Mouse (Mus musculus) embryonic facial prominence, embryonic 14.5 days (tissue): ENCODE measurements at regions not wholly inside any gene's neighbourhood (a gene's known extent, or its start where the extent isn't known, plus 50 kb on each side); places are given as distances from the start of the nearest gene placed in this dataset.

Experiments
- ATAC-seq: fragments of 200-750 bp; cut with Nextera tagmentation; 2 replicates; pipeline ENCODE4 v1.8.0; 2017; ENCODE audit warnings: low read depth, moderate number of reproducible peaks, moderate TSS enrichment
- DNase-seq: peaks from one replicate; pipeline ENCODE4 v3.0.0-alpha.2; 2015; ENCODE audit warnings: low spot score
- H3K27ac ChIP-seq: fragments of 300-500 bp; sonication (generic); replicated peaks from 2 replicates; pipeline ENCODE4 v1.5.1; 2014; ENCODE audit warnings: low read depth, mild to moderate bottlenecking, low read length, moderate library complexity
- H3K27me3 ChIP-seq: fragments of 300-500 bp; sonication (generic); replicated peaks from 2 replicates; pipeline ENCODE4 v1.6.1; 2014; ENCODE audit warnings: low read length; ENCODE audit not compliant: control insufficient read depth, insufficient read depth
- H3K36me3 ChIP-seq: fragments of 300-500 bp; sonication (generic); 2 replicates; pipeline ENCODE4 v1.6.1; 2014; ENCODE audit warnings: low read length, mixed read lengths; ENCODE audit not compliant: control insufficient read depth, insufficient read depth
- H3K4me1 ChIP-seq: fragments of 300-500 bp; sonication (generic); 2 replicates; pipeline ENCODE4 v1.6.1; 2014; ENCODE audit warnings: antibody characterized with exemption, low read length; ENCODE audit not compliant: control insufficient read depth, insufficient read depth
- H3K4me2 ChIP-seq: fragments of 300-500 bp; sonication (generic); 2 replicates; pipeline ENCODE4 v1.6.1; 2014; ENCODE audit warnings: low read depth, mild to moderate bottlenecking, low read length, moderate library complexity, mixed read lengths
- H3K4me3 ChIP-seq: fragments of 300-500 bp; sonication (generic); 2 replicates; pipeline ENCODE4 v1.5.1; 2014; ENCODE audit warnings: low read depth, mild to moderate bottlenecking, low read length
- H3K9ac ChIP-seq: fragments of 300-500 bp; sonication (generic); 2 replicates; pipeline ENCODE4 v1.6.1; 2014; ENCODE audit warnings: low read depth, mild to moderate bottlenecking, low read length, moderate library complexity, mixed read lengths
- H3K9me3 ChIP-seq: fragments of 300-500 bp; sonication (generic); 2 replicates; pipeline ENCODE4 v1.6.1; 2016; ENCODE audit warnings: low read length; ENCODE audit not compliant: control insufficient read depth
- WGBS: fragments of 180-500 bp; shearing (Covaris S2); extraction: QIAGEN DNeasy Blood & Tissue Kit; methylation state at CpG from one replicate; pipeline ENCODE4 v1.1.7; 2014; 5-methylcytosine and 5-hydroxymethylcytosine counted together

DNA sequence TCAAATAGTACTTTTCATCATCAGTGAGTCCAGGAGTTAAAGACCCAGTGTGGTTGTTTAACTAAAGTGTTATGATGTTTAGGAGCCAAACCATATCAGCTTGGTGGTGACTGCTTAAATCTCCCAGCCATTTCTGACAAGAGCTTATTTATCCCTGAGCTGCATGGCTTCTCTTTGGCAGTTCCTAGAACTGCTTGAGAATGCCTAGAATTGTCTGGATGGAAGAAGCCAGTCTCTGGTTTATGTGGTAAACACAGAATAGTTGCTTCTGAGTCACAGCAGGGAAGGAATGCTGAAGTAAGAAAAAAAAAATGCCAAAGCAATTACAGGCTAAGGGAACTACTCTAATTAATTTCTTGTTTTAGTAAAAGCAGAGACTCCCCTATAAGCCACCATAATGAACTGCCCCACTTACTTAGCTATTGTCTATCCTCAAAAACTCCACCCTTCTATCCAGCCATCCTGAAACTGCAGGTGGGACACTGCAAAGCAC is 390.5 kb downstream of the Fut8 start:
- no peaks in the 10 kb centered on the region for H3K27me3 ChIP-seq
- no peak overlapping the region for H3K9ac ChIP-seq
- no peak overlapping the region for H3K4me3 ChIP-seq
- no peaks in the 10 kb centered on the region for H3K36me3 ChIP-seq
- H3K4me2 ChIP-seq = no peak overlapping the region
- ATAC-seq (no peak), DNase-seq (no peak)
- no peak overlapping the region for H3K27ac ChIP-seq
- H3K4me1 ChIP-seq = no peaks in the 10 kb centered on the region
- no peaks in the 10 kb centered on the region for H3K9me3 ChIP-seq

DNA sequence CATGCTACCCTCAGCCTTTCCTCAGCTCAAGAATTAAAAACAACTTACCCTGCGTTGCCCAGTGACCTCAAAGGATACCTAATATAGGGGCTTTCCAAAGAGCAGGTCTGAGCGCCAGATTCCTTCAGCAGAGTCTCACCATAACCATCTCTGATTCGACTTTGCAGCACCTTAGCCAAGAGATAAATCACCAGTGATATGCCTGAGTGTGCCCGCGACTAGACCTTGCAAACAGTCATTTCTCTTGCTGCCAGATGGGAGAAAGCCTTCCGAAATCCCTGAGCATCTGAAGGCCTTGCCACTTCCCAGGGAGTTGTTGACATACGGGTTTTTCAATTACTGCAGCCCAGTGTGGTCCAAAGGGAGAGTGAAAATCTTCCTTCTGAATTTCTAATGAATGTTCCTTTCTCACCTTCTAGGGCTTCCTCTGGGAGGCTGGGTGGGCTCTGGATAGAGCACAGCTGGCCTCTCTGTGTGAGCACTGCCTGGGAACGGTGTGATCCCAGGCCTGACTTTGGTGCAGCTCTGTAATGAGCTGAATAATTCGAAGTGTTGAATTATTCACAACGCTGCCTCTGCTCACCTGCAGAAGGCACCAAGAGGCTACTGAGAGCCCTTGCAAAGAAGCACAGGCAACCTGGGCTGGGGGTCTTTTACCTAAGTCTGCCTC is 396.2 kb downstream of the Fut8 start:
- Histone ChIP-seq H3K27ac (no peak overlapping the region), H3K9ac (no peak overlapping the region), H3K36me3 (no peaks in the 10 kb centered on the region), H3K27me3 (no peaks in the 10 kb centered on the region), H3K9me3 (no peaks in the 10 kb centered on the region), H3K4me2 (no peak overlapping the region), H3K4me3 (no peak overlapping the region), H3K4me1 (0 out of 2 replicates have a peak, but pooled peaks cover 3% of the 10 kb centered on the region)
- ATAC-seq = no peak
- WGBS = 48% methylated on average over 10 of the region's 10 CpGs
- no peak for DNase-seq

- H3K4me2 ChIP-seq = no peak overlapping the region
- WGBS = 34% methylated on average over 7 of the region's 7 CpGs
- peak; percentile 75; the same call in 1 of the 2 replicates for ATAC-seq
Observed at GRCm38 (mm10) chr12:77638266-77638665, 400.3 kb downstream of the Fut8 start.

DNA sequence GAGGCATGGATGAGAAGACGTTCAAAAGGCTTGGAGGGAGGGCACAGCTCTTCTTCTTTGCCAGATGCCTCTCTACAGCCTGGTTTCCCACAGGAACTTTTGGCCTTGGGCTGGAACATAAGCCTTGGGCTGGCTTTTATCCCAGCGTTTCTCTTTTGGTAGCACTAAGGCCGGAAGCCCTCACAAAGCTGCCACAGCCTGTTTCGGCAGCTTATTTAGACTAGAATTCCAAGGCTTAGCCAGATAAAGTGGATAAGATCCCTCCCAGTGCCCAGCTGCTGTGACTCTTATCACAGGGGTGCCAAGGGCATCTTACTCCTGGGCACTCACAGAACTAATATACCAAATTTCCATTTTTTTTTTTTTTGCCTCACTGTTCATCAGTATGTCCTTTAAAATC is 404.4 kb downstream of the Fut8 start:
- H3K9ac ChIP-seq = no peak overlapping the region
- ATAC-seq = no peak
- no peaks in the 10 kb centered on the region for H3K36me3 ChIP-seq
- no peak overlapping the region for H3K27ac ChIP-seq
- H3K4me2 ChIP-seq = no peak overlapping the region
- H3K4me1 ChIP-seq = 0 out of 2 replicates have a peak, but pooled peaks cover 3% of the 10 kb centered on the region
- WGBS = 61% methylated on average over 4 of the region's 4 CpGs
- no peak overlapping the region for H3K4me3 ChIP-seq
- H3K27me3 ChIP-seq = no peaks in the 10 kb centered on the region
- no peak for DNase-seq
- no peaks in the 10 kb centered on the region for H3K9me3 ChIP-seq

More at GRCm38 (mm10) chr12:77638266-77638665, 400.3 kb downstream of the Fut8 start:
- Histone ChIP-seq H3K27me3 (no peaks in the 10 kb centered on the region), H3K36me3 (no peaks in the 10 kb centered on the region), H3K4me3 (no peak overlapping the region), H3K9ac (no peak overlapping the region), H3K4me1 (0 out of 2 replicates have a peak, but pooled peaks cover 3% of the 10 kb centered on the region), H3K27ac (no peak overlapping the region), H3K9me3 (no peaks in the 10 kb centered on the region)
- peak; percentile 82 for DNase-seq

- H3K4me1 ChIP-seq = no peaks in the 10 kb centered on the region
- DNase-seq (no peak), ATAC-seq (no peak)
- H3K4me3 ChIP-seq = no peak overlapping the region
- H3K9ac ChIP-seq = no peak overlapping the region
- no peaks in the 10 kb centered on the region for H3K9me3 ChIP-seq
- no peak overlapping the region for H3K27ac ChIP-seq
- WGBS = 65% methylated on average over 3 of the region's 3 CpGs
- no peak overlapping the region for H3K4me2 ChIP-seq
- H3K27me3 ChIP-seq = no peaks in the 10 kb centered on the region
- no peaks in the 10 kb centered on the region for H3K36me3 ChIP-seq
Observed at GRCm38 (mm10) chr12:77647841-77648240, 409.9 kb downstream of the Fut8 start.

DNA sequence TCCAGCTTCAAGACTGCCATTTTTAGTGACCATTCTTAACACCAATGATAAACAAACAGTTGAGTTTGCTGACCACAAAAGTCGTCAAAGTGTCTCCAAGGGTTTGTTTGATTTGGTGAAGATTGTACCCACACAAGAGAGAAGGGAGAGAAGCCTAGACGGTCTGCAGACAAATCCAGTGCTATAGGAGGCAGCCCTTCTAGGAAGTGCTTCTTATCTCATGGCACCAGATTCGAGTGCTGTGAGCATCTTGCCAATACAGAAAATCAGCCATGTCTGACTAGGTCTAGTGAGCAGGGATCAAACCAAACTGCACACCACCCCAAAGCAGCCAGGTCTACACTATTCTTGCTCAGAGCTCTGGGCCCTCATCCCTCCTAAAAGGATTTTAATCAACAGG is 416.4 kb downstream of the Fut8 start:
- Histone ChIP-seq H3K4me1 (no peaks in the 10 kb centered on the region), H3K9me3 (no peaks in the 10 kb centered on the region), H3K4me3 (no peak overlapping the region), H3K9ac (no peak overlapping the region), H3K27ac (no peak overlapping the region), H3K27me3 (no peaks in the 10 kb centered on the region), H3K4me2 (no peak overlapping the region), H3K36me3 (no peaks in the 10 kb centered on the region)
- no peak for ATAC-seq
- WGBS = 65% methylated on average over 3 of the region's 3 CpGs
- DNase-seq = no peak

DNA sequence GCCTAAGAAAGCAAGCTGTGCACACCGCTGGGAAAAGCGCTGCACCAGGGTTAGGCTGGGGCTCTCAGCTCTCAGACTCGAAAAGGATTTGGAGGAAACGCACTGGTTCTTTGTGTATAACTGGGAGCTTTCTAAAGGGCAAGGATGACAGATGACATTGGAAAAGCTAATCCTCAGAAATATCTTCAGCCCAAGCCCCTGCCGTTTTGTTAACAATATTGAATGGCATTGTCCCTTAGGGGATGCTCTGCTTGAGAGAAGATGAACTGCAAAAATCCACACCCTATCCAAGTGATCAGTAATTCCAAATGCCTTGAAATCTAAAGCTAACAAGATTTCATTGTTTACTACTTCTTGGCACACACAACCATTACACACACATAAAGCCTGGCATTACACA is 419.1 kb downstream of the Fut8 start:
- Histone ChIP-seq H3K9ac (no peak overlapping the region), H3K4me3 (no peak overlapping the region)

DNA sequence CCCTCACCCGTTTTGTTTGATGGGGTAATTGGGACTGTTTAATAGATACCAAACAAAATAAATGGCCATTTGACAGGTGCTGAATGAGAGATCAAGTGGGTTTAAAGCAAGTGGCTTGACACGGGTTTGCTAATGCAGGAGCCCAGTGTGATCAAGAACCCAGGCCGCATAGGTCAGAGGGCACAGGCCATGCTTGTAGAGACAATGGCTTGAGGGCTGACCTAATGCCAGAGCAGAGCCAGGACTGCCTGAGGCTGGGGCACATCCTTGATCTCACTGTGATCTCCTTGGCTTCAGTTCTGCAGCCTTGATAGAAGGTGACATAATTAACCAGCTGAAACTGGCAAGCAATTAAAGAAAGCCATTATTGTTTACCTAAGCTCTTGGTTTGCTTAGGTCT is 420.0 kb downstream of the Fut8 start:
- no peaks in the 10 kb centered on the region for H3K36me3 ChIP-seq
- no peaks in the 10 kb centered on the region for H3K27me3 ChIP-seq
- H3K27ac ChIP-seq = no peak overlapping the region
- DNase-seq (no peak), ATAC-seq (no peak)
- no peak overlapping the region for H3K4me3 ChIP-seq
- H3K4me1 ChIP-seq = no peaks in the 10 kb centered on the region
- WGBS = 18% methylated on average over 3 of the region's 3 CpGs
- no peak overlapping the region for H3K9ac ChIP-seq
- H3K9me3 ChIP-seq = no peaks in the 10 kb centered on the region
- no peak overlapping the region for H3K4me2 ChIP-seq

More for the DNA sequence above, 419.1 kb downstream of the Fut8 start:
- DNase-seq (no peak), ATAC-seq (no peak)
- Histone ChIP-seq H3K4me1 (no peaks in the 10 kb centered on the region), H3K36me3 (no peaks in the 10 kb centered on the region), H3K27me3 (no peaks in the 10 kb centered on the region), H3K27ac (no peak overlapping the region), H3K9me3 (no peaks in the 10 kb centered on the region), H3K4me2 (no peak overlapping the region)
- WGBS = 52% methylated on average over 5 of the region's 5 CpGs

GRCm38 (mm10) chr12:77663180-77663579 is 425.3 kb downstream of the Fut8 start:
- WGBS = 68% methylated on average over 3 of the region's 3 CpGs
- H3K27me3 ChIP-seq = no peaks in the 10 kb centered on the region
- no peak for ATAC-seq

More at GRCm38 (mm10) chr12:77663180-77663579, 425.3 kb downstream of the Fut8 start:
- Histone ChIP-seq H3K4me3 (no peak overlapping the region), H3K4me2 (no peak overlapping the region), H3K9ac (no peak overlapping the region), H3K4me1 (no peaks in the 10 kb centered on the region), H3K9me3 (no peaks in the 10 kb centered on the region), H3K36me3 (no peaks in the 10 kb centered on the region), H3K27ac (no peak overlapping the region)
- DNase-seq = no peak
